Mouse (Mus musculus) heart, embryonic 11.5 days (tissue): ENCODE data around the gene Oprd1. TPM values are rescaled to one million over a fixed set of nuclear protein-coding genes. Genes with fewer than 3 reads are reported as not detected.

Experiments used
- ATAC-seq: fragments of 200-750 bp; cut with Nextera tagmentation; replicated peaks from 2 replicates; pipeline ENCODE4 v1.8.0; 2017; ENCODE audit warnings: moderate library complexity; ENCODE audit not compliant: insufficient number of reproducible peaks, low FRiP score, low TSS enrichment
- H3K27ac ChIP-seq: fragments of 300-500 bp; sonication (generic); 2 replicates; pipeline ENCODE4 v1.5.1; 2014; ENCODE audit warnings: mild to moderate bottlenecking, low read depth, low read length
- H3K27me3 ChIP-seq: fragments of 300-500 bp; sonication (generic); 2 replicates; pipeline ENCODE4 v1.6.1; 2014; ENCODE audit warnings: mild to moderate bottlenecking, low read length, mixed read lengths; ENCODE audit not compliant: control insufficient read depth, insufficient read depth
- H3K36me3 ChIP-seq: fragments of 300-500 bp; sonication (generic); 2 replicates; pipeline ENCODE4 v1.6.1; 2014; ENCODE audit warnings: mild to moderate bottlenecking, low read length, moderate library complexity, mixed read lengths; ENCODE audit not compliant: control insufficient read depth, insufficient read depth
- H3K4me1 ChIP-seq: fragments of 300-500 bp; sonication (generic); 2 replicates; pipeline ENCODE4 v1.6.1; 2014; ENCODE audit warnings: low read length; ENCODE audit not compliant: control insufficient read depth, insufficient read depth
- H3K4me2 ChIP-seq: fragments of 300-500 bp; sonication (generic); 2 replicates; pipeline ENCODE4 v1.6.1; 2014; ENCODE audit warnings: mild to moderate bottlenecking, moderate library complexity
- H3K4me3 ChIP-seq: fragments of 300-500 bp; sonication (generic); 2 replicates; pipeline ENCODE4 v1.5.1; 2014; ENCODE audit warnings: low read depth, low read length
- H3K9ac ChIP-seq: fragments of 300-500 bp; sonication (generic); 2 replicates; pipeline ENCODE4 v1.6.1; 2014; ENCODE audit warnings: mild to moderate bottlenecking, low read depth, low read length, moderate library complexity
- H3K9me3 ChIP-seq: fragments of 300-500 bp; sonication (generic); replicated peaks from 2 replicates; pipeline ENCODE4 v1.6.1; 2016; ENCODE audit warnings: low read length; ENCODE audit not compliant: control insufficient read depth
- WGBS: fragments of 180-500 bp; shearing (Covaris S2); extraction: QIAGEN DNeasy Blood & Tissue Kit; methylation state at CpG from one replicate; pipeline ENCODE4 v1.1.7; 2014; ENCODE audit not compliant: insufficient replicate concordance; 5-methylcytosine and 5-hydroxymethylcytosine counted together
- polyA plus RNA-seq: library from polyadenylated mRNA; unstranded; fragments of >200 nt; fragmentation: Nextera tagmentation; extraction: Ambion mirVana; gene quantifications from 2 replicates; pipeline ENCODE4 v1.2.1, GENCODE M21; 2014

Oprd1 gene
- 0.53 and 1.3 TPM in 2 replicates for polyA plus RNA-seq

- no peaks in the 10 kb centered on the region for H3K36me3 ChIP-seq
- peaks cover 62% of the 10 kb centered on the region for H3K27me3 ChIP-seq
- 1% methylated on average over 53 of the region's 89 CpGs for WGBS
- no peak within 1 kb of the TSS for H3K27ac ChIP-seq
- H3K9ac ChIP-seq = peak within 1 kb of the TSS; percentile 63
- no peaks in the 10 kb centered on the region for H3K9me3 ChIP-seq
- 0 out of 2 replicates have a peak, but pooled peaks have one; percentile 31 for ATAC-seq
- peak within 1 kb of the TSS; percentile 54 for H3K4me3 ChIP-seq
- no peaks in the 10 kb centered on the region; the same call in 1 of the 2 replicates for H3K4me1 ChIP-seq
- peak within 1 kb of the TSS; percentile 87 for H3K4me2 ChIP-seq
Measured at GRCm38 (mm10) chr4:132144080-132144841, at the start of gene Oprd1. Oprd1 (minus strand) TSS chr4:132144486.

GRCm38 (mm10) chr4:132187826-132188401 lies 43.6 kb upstream of the Oprd1 start:
- ATAC-seq = no peak
- H3K4me3 ChIP-seq = no peak overlapping the region
- 96% methylated on average over 2 of the region's 2 CpGs for WGBS

GRCm38 (mm10) chr4:132183162-132183561 lies 38.9 kb upstream of the Oprd1 start:
- WGBS = 90% methylated on average over 3 of the region's 3 CpGs
- no peak overlapping the region for H3K9ac ChIP-seq
- peaks cover 9% of the 10 kb centered on the region for H3K36me3 ChIP-seq

More at GRCm38 (mm10) chr4:132187826-132188401, 43.6 kb upstream of the Oprd1 start:
- Histone ChIP-seq H3K27ac (no peak overlapping the region), H3K36me3 (peaks cover 17% of the 10 kb centered on the region), H3K9me3 (no peaks in the 10 kb centered on the region), H3K27me3 (no peaks in the 10 kb centered on the region), H3K4me2 (no peak overlapping the region), H3K4me1 (no peaks in the 10 kb centered on the region), H3K9ac (no peak overlapping the region)

GRCm38 (mm10) chr4:132181721-132182658 lies 37.7 kb upstream of the Oprd1 start:
- no peak overlapping the region for H3K4me3 ChIP-seq
- no peak overlapping the region for H3K9ac ChIP-seq
- no peak overlapping the region for H3K4me2 ChIP-seq
- no peaks in the 10 kb centered on the region for H3K4me1 ChIP-seq
- no peak overlapping the region for H3K27ac ChIP-seq
- 70% methylated on average over 22 of the region's 22 CpGs for WGBS
- no peaks in the 10 kb centered on the region for H3K9me3 ChIP-seq
- no peak for ATAC-seq
- H3K27me3 ChIP-seq = no peaks in the 10 kb centered on the region
- H3K36me3 ChIP-seq = peaks cover 6% of the 10 kb centered on the region

More at GRCm38 (mm10) chr4:132183162-132183561, 38.9 kb upstream of the Oprd1 start:
- no peak overlapping the region for H3K4me3 ChIP-seq
- no peaks in the 10 kb centered on the region for H3K4me1 ChIP-seq
- no peaks in the 10 kb centered on the region for H3K27me3 ChIP-seq
- no peak overlapping the region for H3K4me2 ChIP-seq
- no peaks in the 10 kb centered on the region for H3K9me3 ChIP-seq
- no peak for ATAC-seq
- no peak overlapping the region for H3K27ac ChIP-seq

- WGBS = 76% methylated on average over 9 of the region's 9 CpGs
- Histone ChIP-seq H3K27me3 (no peaks in the 10 kb centered on the region), H3K4me3 (no peak overlapping the region), H3K27ac (no peak overlapping the region), H3K4me1 (no peaks in the 10 kb centered on the region), H3K4me2 (no peak overlapping the region), H3K9me3 (no peaks in the 10 kb centered on the region), H3K36me3 (peaks cover 6% of the 10 kb centered on the region), H3K9ac (no peak overlapping the region)
- no peak for ATAC-seq
Measured at GRCm38 (mm10) chr4:132180710-132181109, 36.4 kb upstream of the Oprd1 start.

GRCm38 (mm10) chr4:132178630-132179059 lies 34.4 kb upstream of the Oprd1 start:
- Histone ChIP-seq H3K4me2 (peak overlapping the region; percentile 33; the same call in 1 of the 2 replicates), H3K9ac (no peak overlapping the region), H3K27ac (no peak overlapping the region), H3K27me3 (no peaks in the 10 kb centered on the region), H3K36me3 (peaks cover 3% of the 10 kb centered on the region; the same call in 1 of the 2 replicates), H3K9me3 (no peaks in the 10 kb centered on the region), H3K4me3 (no peak overlapping the region), H3K4me1 (no peaks in the 10 kb centered on the region)
- 11% methylated on average over 10 of the region's 10 CpGs for WGBS
- ATAC-seq = peak; percentile 77; the same call in 1 of the 2 replicates

GRCm38 (mm10) chr4:132176474-132176873 lies 32.2 kb upstream of the Oprd1 start:
- no peaks in the 10 kb centered on the region for H3K9me3 ChIP-seq
- no peaks in the 10 kb centered on the region for H3K4me1 ChIP-seq
- H3K4me3 ChIP-seq = no peak overlapping the region
- 53% methylated on average over 10 of the region's 10 CpGs for WGBS
- H3K4me2 ChIP-seq = no peak overlapping the region
- no peaks in the 10 kb centered on the region for H3K27me3 ChIP-seq
- no peak overlapping the region for H3K27ac ChIP-seq
- peaks cover 3% of the 10 kb centered on the region; the same call in 1 of the 2 replicates for H3K36me3 ChIP-seq
- ATAC-seq = no peak
- H3K9ac ChIP-seq = no peak overlapping the region

GRCm38 (mm10) chr4:132170891-132171290 lies 26.6 kb upstream of the Oprd1 start:
- ATAC-seq = no peak
- WGBS = 37% methylated on average over 7 of the region's 7 CpGs
- H3K9me3 ChIP-seq = no peaks in the 10 kb centered on the region
- H3K27me3 ChIP-seq = no peaks in the 10 kb centered on the region
- H3K4me2 ChIP-seq = no peak overlapping the region
- no peaks in the 10 kb centered on the region for H3K36me3 ChIP-seq
- H3K4me1 ChIP-seq = no peaks in the 10 kb centered on the region
- H3K4me3 ChIP-seq = no peak overlapping the region
- no peak overlapping the region for H3K9ac ChIP-seq
- no peak overlapping the region for H3K27ac ChIP-seq
